Mouse (Mus musculus): Measurements from ENCODE around the gene Pcgf6.

GRCm38 (mm10) chr19:47005873-47006272 lies 44.8 kb downstream of the Pcgf6 start:
- TF ChIP-seq CTCF (IDR thresholded peaks at IDR 0.05; ENCODE audit: insufficient read depth, low read depth, low read length) (no peak), POLR2A (IDR thresholded peaks at IDR 0.05; ENCODE audit: insufficient read depth, low read depth, low read length) (no peak)
